Mouse (Mus musculus) stomach, postnatal 0 days (tissue): ENCODE results near the gene Metrn. TPM values are rescaled to one million over a fixed set of nuclear protein-coding genes. Genes with fewer than 3 reads are reported as not detected.

Experiments used
- ATAC-seq: fragments of 200-750 bp; cut with Nextera tagmentation; 2 replicates; pipeline ENCODE4 v1.8.0; 2017; ENCODE audit not compliant: low FRiP score, low TSS enrichment
- DNase-seq: peaks from one replicate; pipeline ENCODE4 v3.0.0-alpha.2; 2016; ENCODE audit warnings: low spot score
- H3K27ac ChIP-seq: fragments of 300-500 bp; sonication (generic); replicated peaks from 2 replicates; pipeline ENCODE4 v1.5.1; 2014; ENCODE audit warnings: mild to moderate bottlenecking, control low read depth
- H3K27me3 ChIP-seq: fragments of 300-500 bp; sonication (generic); 2 replicates; pipeline ENCODE4 v1.6.1; 2014; ENCODE audit warnings: low read length; ENCODE audit not compliant: control insufficient read depth, insufficient read depth
- H3K36me3 ChIP-seq: fragments of 300-500 bp; sonication (generic); 2 replicates; pipeline ENCODE4 v1.6.1; 2014; ENCODE audit warnings: low read length, mixed read lengths; ENCODE audit not compliant: control insufficient read depth, insufficient read depth
- H3K4me1 ChIP-seq: fragments of 300-500 bp; sonication (generic); replicated peaks from 2 replicates; pipeline ENCODE4 v1.6.1; 2014; ENCODE audit warnings: antibody characterized with exemption; ENCODE audit not compliant: control insufficient read depth, insufficient read depth
- H3K4me2 ChIP-seq: fragments of 300-500 bp; sonication (generic); replicated peaks from 2 replicates; pipeline ENCODE4 v1.6.1; 2014; ENCODE audit warnings: low read depth, mild to moderate bottlenecking, control low read depth, moderate library complexity
- H3K4me3 ChIP-seq: fragments of 300-500 bp; sonication (generic); 2 replicates; pipeline ENCODE4 v1.5.1; 2014; ENCODE audit warnings: low read depth, low read length, control low read depth
- H3K9ac ChIP-seq: fragments of 300-500 bp; sonication (generic); 2 replicates; pipeline ENCODE4 v1.6.1; 2014; ENCODE audit warnings: mild to moderate bottlenecking, low read length, control low read depth, mixed read lengths
- H3K9me3 ChIP-seq: fragments of 300-500 bp; sonication (generic); 2 replicates; pipeline ENCODE4 v1.6.1; 2016; ENCODE audit warnings: low read length; ENCODE audit not compliant: control insufficient read depth
- CTCF ChIP-seq: IDR thresholded peaks from 2 replicates; pipeline ENCODE4 v1.5.1; 2016; ENCODE audit warnings: antibody characterized with exemption, low read depth, mild to moderate bottlenecking, moderate library complexity
- EP300 ChIP-seq: optimal IDR thresholded peaks from 2 replicates; pipeline ENCODE3; 2016; ENCODE audit warnings: antibody characterized with exemption
- WGBS: fragments of 180-500 bp; shearing (Covaris S2); extraction: QIAGEN DNeasy Blood & Tissue Kit; methylation state at CpG from one replicate; pipeline ENCODE4 v1.1.7; 2014; 5-methylcytosine and 5-hydroxymethylcytosine counted together
- polyA plus RNA-seq: library from polyadenylated mRNA; unstranded; fragments of >200 nt; fragmentation: Nextera tagmentation; extraction: Ambion mirVana; gene quantifications from 2 replicates; pipeline ENCODE4 v1.2.1, GENCODE M21; 2015

Metrn gene
- polyA plus RNA-seq, 1 experiment from 2014 or later, result 19.0 TPM

DNA sequence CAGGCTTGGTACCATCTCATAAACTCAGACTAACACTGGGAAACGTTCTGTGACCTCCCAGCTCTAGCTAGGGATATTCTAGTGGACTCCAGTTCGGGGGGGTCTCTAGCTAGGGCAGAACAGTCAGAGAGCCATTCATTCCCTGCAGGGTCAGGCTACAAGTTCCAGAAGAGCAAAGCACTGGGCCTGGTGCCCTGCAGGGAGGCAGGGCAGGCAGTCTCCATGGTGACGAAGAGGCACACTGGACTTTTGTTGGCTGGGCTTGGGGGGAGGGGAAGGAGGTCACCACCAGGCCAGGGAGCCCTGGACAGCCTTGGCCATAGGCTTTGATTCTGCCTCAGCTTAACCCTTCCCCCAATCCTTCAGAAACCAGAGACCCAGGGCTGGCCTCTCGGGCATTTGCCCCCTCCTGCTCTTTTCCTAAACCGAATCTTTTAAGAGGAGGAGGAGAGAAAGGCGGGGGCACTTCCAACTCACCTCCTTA is 1.3 kb downstream of the Metrn start, which contains the start of gene AC134908.4:
Gene AC134908.4 (minus strand): TSS at position 51 of the 484 bp plus-strand sequence.
- Histone ChIP-seq H3K27me3 (no peaks in the 10 kb centered on the region), H3K4me1 (peaks cover 3% of the 10 kb centered on the region; the same call in 1 of the 2 replicates), H3K4me3 (peak within 1 kb of the TSS; percentile 75), H3K9me3 (no peaks in the 10 kb centered on the region), H3K9ac (peak within 1 kb of the TSS; percentile 66), H3K4me2 (peak within 1 kb of the TSS; percentile 86), H3K27ac (peak within 1 kb of the TSS; percentile 8; the same call in 1 of the 2 replicates), H3K36me3 (0 out of 2 replicates have a peak, but pooled peaks cover under 1% of the 10 kb centered on the region)
- no peak for TF ChIP-seq CTCF
- no peak for TF ChIP-seq EP300
- no peak for ATAC-seq
- DNase-seq, result no peak
- 45% methylated on average over 6 of the region's 6 CpGs for WGBS

DNA sequence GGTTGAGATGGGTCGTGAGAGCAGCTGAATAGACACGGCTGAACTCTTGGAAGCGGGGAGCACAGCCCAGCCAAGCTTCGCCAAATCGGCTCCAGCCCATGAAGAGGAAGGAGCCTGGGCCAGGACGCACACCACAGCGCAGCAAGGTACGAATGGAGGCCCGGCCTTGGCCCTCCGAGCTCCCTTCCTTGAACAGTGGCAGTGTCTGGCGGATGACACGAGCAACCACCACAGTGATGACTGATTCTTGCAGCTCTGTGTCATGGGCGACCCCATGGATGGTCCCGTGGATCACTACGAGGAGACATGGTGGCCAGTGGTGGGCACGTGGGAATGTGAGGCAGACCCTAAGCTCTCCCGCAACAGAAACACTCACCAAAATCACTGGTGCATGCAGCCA is 1.9 kb downstream of the Metrn start:
- DNase-seq, result no peak
- H3K27ac ChIP-seq, result 0 out of 2 replicates have a peak overlapping the region, but pooled peaks have one; percentile 4
- no peaks in the 10 kb centered on the region for H3K27me3 ChIP-seq
- H3K9ac ChIP-seq, result no peak overlapping the region
- H3K36me3 ChIP-seq, result peaks cover 3% of the 10 kb centered on the region; the same call in 1 of the 2 replicates
- H3K4me2 ChIP-seq, result no peak overlapping the region
- 87% methylated on average over 17 of the region's 17 CpGs for WGBS
- ATAC-seq, result no peak
- no peaks in the 10 kb centered on the region for H3K9me3 ChIP-seq
- peaks cover 3% of the 10 kb centered on the region; the same call in 1 of the 2 replicates for H3K4me1 ChIP-seq
- TF ChIP-seq CTCF, result no peak
- no peak for TF ChIP-seq EP300
- H3K4me3 ChIP-seq, result no peak overlapping the region

DNA sequence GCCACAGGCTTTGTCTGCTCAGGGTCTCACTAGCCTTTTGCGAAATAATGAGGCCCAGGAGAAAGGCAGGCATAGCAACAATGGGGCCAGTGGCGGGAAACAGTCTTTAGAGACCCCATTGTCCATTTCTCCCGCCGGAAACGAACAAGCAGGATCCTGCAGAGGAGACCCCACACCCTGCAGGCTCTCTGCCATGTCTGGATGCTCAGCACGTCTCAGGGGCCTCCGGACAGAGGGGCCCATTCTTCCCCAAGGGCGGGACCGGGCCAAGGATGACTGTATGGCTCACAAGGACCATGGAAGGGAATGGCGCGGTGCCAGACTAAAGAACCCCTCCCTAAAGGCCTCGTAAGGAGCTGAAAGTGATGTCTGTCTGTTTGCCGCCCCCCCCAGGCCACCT is 2.7 kb downstream of the Metrn start:
- H3K9ac ChIP-seq, result no peak overlapping the region
- TF ChIP-seq CTCF, result no peak
- no peak for TF ChIP-seq EP300
- DNase-seq (no peak), ATAC-seq (no peak)
- no peaks in the 10 kb centered on the region for H3K27me3 ChIP-seq
- peaks cover 9% of the 10 kb centered on the region; the same call in 1 of the 2 replicates for H3K36me3 ChIP-seq
- no peak overlapping the region for H3K4me3 ChIP-seq
- H3K9me3 ChIP-seq, result no peaks in the 10 kb centered on the region
- H3K4me2 ChIP-seq, result no peak overlapping the region
- no peak overlapping the region for H3K27ac ChIP-seq
- peaks cover 3% of the 10 kb centered on the region; the same call in 1 of the 2 replicates for H3K4me1 ChIP-seq
- 69% methylated on average over 13 of the region's 13 CpGs for WGBS

DNA sequence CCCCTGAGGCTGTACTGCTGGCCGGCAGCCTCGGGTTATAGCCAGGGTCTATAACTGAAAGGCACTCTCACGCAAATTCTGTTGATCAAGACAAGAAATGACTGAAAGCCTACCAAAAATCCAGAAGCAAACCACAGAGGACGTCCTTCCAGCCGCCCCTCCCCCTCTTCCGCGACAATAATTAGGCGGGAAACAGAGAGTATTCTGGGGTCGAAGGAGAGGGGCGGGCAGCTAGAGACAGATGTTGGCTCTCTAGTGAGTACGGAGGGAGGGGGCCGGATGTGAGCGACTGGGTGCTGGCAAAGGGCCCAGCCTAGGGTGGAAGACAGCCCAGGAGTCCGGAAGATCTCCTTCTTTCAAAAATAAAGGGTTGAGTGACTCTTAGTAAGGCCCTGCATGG is 4.3 kb downstream of the Metrn start, which contains the start of gene Fam173a:
Gene Fam173a (minus strand): TSS at position 287 of the 400 bp plus-strand sequence.
- H3K36me3 ChIP-seq, result peaks cover 9% of the 10 kb centered on the region; the same call in 1 of the 2 replicates
- peaks cover 3% of the 10 kb centered on the region; the same call in 1 of the 2 replicates for H3K4me1 ChIP-seq
- peak within 1 kb of the TSS; percentile 79 for H3K4me3 ChIP-seq
- ATAC-seq, result peak; percentile 50; the same call in 1 of the 2 replicates
- peak within 1 kb of the TSS; percentile 76 for H3K9ac ChIP-seq
- H3K27me3 ChIP-seq, result no peaks in the 10 kb centered on the region
- H3K4me2 ChIP-seq, result peak within 1 kb of the TSS; percentile 87
- under 1% methylated on average over 14 of the region's 14 CpGs for WGBS
- peak; percentile 68 for DNase-seq
- peak within 1 kb of the TSS; percentile 93 for H3K27ac ChIP-seq
- TF ChIP-seq EP300 (no peak), CTCF (no peak)
- no peaks in the 10 kb centered on the region for H3K9me3 ChIP-seq

DNA sequence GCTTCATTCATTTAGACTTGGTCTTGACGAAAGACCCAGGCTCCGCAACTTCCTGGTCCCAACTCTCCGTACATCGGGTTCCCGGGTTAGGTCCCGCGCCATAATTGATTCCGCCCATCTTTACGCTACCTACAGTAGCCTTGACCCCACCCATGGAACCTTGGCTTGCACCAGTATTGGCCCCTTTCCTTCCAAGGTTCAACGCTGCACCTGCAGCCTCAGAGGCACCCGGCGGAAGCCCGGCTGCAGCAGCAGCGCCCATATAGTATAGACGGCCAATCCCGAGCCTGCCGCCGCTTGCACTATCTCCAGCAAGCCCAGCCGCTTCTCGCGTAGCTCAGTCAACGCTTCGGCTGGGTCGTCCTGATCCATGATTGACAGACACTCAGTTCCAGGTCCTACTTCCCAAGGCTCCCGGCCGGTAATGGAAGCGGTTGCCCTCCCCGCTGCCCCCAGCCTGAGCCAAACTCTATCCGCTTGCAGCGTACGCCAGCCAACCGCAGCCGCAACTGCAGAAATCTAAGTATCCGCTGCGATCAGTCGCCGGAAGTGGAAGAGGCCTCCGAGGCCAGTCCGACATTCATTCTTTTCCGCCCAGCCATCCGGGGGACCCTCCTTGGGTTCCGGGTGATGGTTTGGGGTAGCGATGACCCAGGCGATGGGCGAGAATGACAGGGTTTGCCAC is 5.0 kb downstream of the Metrn start:
- peak overlapping the region; percentile 87 for H3K4me2 ChIP-seq
- WGBS, result under 1% methylated on average over 45 of the region's 45 CpGs
- no peaks in the 10 kb centered on the region for H3K27me3 ChIP-seq
- TF ChIP-seq CTCF, result no peak
- TF ChIP-seq EP300, result no peak
- H3K36me3 ChIP-seq, result peaks cover 9% of the 10 kb centered on the region; the same call in 1 of the 2 replicates
- peak overlapping the region; percentile 93 for H3K27ac ChIP-seq
- H3K9me3 ChIP-seq, result no peaks in the 10 kb centered on the region
- H3K4me3 ChIP-seq, result peak overlapping the region; percentile 79
- H3K4me1 ChIP-seq, result peaks cover 3% of the 10 kb centered on the region; the same call in 1 of the 2 replicates
- ATAC-seq (peak; percentile 78), DNase-seq (peak; percentile 85)
- H3K9ac ChIP-seq, result peak overlapping the region; percentile 76
